Mouse (Mus musculus) forebrain, embryonic 16.5 days (tissue): ENCODE measurements around the gene Dot1l. TPM values are rescaled to one million over a fixed set of nuclear protein-coding genes. Genes with fewer than 3 reads are reported as not detected.
"Not testable (repeated sequence)": the region's sequence is repeated elsewhere in the genome, so short reads cannot be mapped to it uniquely, and the experiment has no call there.

ENCODE experiments used
- ATAC-seq: fragments of 200-750 bp; cut with Nextera tagmentation; 2 replicates; pipeline ENCODE4 v1.8.0; 2017; ENCODE audit warnings: mild to moderate bottlenecking, moderate library complexity
- H3K27ac ChIP-seq: fragments of 300-500 bp; sonication (generic); 2 replicates; pipeline ENCODE4 v1.5.1; 2014; ENCODE audit warnings: low read length, control low read depth
- H3K27me3 ChIP-seq: fragments of 300-500 bp; sonication (generic); replicated peaks from 2 replicates; pipeline ENCODE4 v1.6.1; 2014; ENCODE audit warnings: low read length; ENCODE audit not compliant: control insufficient read depth, insufficient read depth
- H3K36me3 ChIP-seq: fragments of 300-500 bp; sonication (generic); 2 replicates; pipeline ENCODE4 v1.6.1; 2014; ENCODE audit not compliant: control insufficient read depth, insufficient read depth
- H3K4me1 ChIP-seq: fragments of 300-500 bp; sonication (generic); replicated peaks from 2 replicates; pipeline ENCODE4 v1.6.1; 2014; ENCODE audit warnings: low read length; ENCODE audit not compliant: control insufficient read depth, insufficient read depth
- H3K4me2 ChIP-seq: fragments of 300-500 bp; sonication (generic); 2 replicates; pipeline ENCODE4 v1.6.1; 2014; ENCODE audit warnings: mild to moderate bottlenecking, low read length, control low read depth
- H3K4me3 ChIP-seq: fragments of 300-500 bp; sonication (generic); replicated peaks from 2 replicates; pipeline ENCODE4 v1.5.1; 2014; ENCODE audit warnings: mild to moderate bottlenecking, low read length, control low read depth
- H3K9ac ChIP-seq: fragments of 300-500 bp; sonication (generic); replicated peaks from 2 replicates; pipeline ENCODE4 v1.6.1; 2014; ENCODE audit warnings: low read depth, low read length, control low read depth
- H3K9me3 ChIP-seq: fragments of 300-500 bp; sonication (generic); 2 replicates; pipeline ENCODE4 v1.6.1; 2016; ENCODE audit warnings: low read length; ENCODE audit not compliant: control insufficient read depth
- WGBS: fragments of 180-500 bp; shearing (Covaris S2); extraction: QIAGEN DNeasy Blood & Tissue Kit; methylation state at CpG from one replicate; pipeline ENCODE4 v1.1.7; 2014; 5-methylcytosine and 5-hydroxymethylcytosine counted together
- polyA plus RNA-seq: library from polyadenylated mRNA; unstranded; fragments of >200 nt; fragmentation: Nextera tagmentation; extraction: Ambion mirVana; gene quantifications from 2 replicates; pipeline ENCODE4 v1.2.1, GENCODE M21; 2015

The Dot1l gene
- polyA plus RNA-seq, 1 experiment from 2014 or later, result 22.5 TPM

DNA sequence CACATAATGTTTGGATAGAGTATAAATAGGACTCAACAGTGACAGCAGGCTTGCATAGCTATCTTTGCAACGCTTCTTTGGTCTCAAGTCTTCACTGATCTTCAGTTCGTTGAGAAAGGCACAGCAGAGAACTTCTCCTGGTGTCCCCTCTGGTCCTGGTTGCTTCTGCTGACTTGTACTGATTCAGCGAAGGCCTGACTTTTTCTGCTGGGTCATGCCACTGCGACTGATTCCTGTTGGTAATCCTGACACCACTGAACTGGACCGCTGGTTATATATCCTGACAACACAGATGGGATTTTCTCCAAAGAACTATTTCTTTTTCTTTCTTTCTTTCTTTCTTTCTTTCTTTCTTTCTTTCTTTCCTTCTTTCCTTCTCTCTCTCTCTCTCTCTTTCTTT lies 67.5 kb downstream of the Dot1l start:
- H3K9me3 ChIP-seq, result no peaks in the 10 kb centered on the region
- H3K36me3 ChIP-seq, result no peaks in the 10 kb centered on the region
- 90% methylated on average over 5 of the region's 5 CpGs for WGBS
- no peak overlapping the region for H3K4me3 ChIP-seq
- no peaks in the 10 kb centered on the region for H3K27me3 ChIP-seq
- peaks cover 4% of the 10 kb centered on the region for H3K4me1 ChIP-seq
- H3K27ac ChIP-seq, result no peak overlapping the region
- no peak overlapping the region for H3K9ac ChIP-seq
- no peak for ATAC-seq
- no peak overlapping the region for H3K4me2 ChIP-seq

DNA sequence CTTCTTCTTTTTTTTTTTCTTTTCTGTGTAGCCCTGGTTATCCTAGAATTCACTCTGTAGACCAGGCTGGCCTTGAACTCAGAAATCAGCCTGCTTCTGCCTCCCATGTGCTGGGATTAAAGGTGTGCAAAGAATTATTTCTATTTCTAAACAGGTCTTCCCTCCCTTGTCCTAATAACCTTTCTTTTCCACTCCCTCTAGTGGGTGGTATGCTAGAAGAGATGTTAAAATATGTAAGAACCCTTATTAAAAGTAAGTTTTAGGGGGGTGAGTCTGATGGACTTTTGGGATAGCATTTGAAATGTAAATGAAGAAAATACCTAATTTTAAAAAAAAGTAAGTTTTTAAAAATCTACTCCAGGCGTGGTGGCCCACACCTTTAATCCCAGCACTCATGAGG lies 68.3 kb downstream of the Dot1l start:
- H3K36me3 ChIP-seq, result no peaks in the 10 kb centered on the region
- no peaks in the 10 kb centered on the region for H3K27me3 ChIP-seq
- no peaks in the 10 kb centered on the region for H3K9me3 ChIP-seq
- H3K9ac ChIP-seq, result no peak overlapping the region
- 93% methylated on average over 1 of the region's 1 CpGs for WGBS
- no peak overlapping the region for H3K4me3 ChIP-seq
- H3K27ac ChIP-seq, result no peak overlapping the region
- ATAC-seq, result no peak
- no peak overlapping the region for H3K4me2 ChIP-seq
- H3K4me1 ChIP-seq, result peaks cover 12% of the 10 kb centered on the region

DNA sequence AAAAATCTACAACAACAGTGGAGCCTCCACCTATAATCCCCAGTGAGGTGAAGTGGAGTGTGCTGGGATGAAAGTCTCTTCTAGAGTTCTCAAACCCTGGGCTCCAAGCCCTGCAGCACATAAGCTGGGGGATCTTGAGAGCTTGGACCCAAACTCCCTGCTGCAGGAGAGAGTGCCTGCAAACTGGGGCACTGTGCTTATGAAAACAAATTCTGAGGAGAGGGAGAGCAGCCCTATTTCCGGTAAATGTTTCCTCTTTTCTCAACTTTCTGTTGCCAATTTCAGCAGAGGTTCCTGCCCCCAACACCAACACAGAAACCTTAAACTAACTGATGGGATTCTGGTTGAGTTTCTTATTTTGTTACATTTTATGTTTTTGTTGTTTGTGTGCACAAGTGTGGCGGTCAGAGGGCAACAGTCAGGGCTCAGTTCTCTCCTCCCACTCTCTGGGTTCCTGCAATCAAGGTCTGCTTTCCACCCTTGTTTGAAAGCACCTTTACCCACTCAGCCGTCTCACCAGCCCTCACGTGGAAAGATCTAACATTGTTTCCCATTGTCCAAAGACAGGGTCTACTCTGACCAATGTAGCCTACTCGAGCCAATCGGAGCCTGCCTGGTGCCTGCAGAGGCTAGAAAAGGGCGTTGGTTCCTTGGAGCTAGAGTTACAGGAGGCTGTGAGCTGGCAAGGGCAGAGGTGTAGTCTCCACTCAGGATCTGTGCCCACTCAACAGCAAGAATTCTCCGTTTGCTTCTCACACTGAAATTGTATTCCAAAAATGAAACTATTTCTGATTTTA lies 69.0 kb downstream of the Dot1l start:
- Histone ChIP-seq H3K4me2 (no peak overlapping the region), H3K27ac (no peak overlapping the region), H3K9ac (no peak overlapping the region), H3K36me3 (no peaks in the 10 kb centered on the region; the same call in 1 of the 2 replicates), H3K27me3 (no peaks in the 10 kb centered on the region), H3K4me3 (no peak overlapping the region), H3K9me3 (no peaks in the 10 kb centered on the region), H3K4me1 (peaks cover 16% of the 10 kb centered on the region)
- ATAC-seq, result no peak
- WGBS, result 65% methylated on average over 8 of the region's 8 CpGs

DNA sequence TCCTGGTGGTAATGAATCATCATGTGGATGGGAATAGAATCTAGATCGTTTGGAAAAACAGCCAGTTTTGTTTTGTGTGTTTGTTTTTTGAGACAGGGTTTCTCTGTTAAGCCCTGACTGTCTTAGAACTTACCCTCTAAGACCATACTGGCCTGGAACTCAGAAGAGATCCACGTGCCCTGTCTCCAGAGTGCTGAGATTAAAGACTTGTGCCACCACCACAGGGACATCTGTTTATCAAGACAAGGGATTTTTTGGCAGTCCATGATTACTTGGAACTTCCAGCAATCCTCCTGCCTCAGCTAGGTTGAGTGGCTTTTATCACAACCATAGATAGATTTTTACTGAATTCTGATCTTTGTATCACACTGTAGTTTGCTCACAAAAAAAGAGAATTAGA lies 69.8 kb downstream of the Dot1l start:
- 82% methylated on average over 2 of the region's 2 CpGs for WGBS
- no peaks in the 10 kb centered on the region for H3K27me3 ChIP-seq
- peaks cover 23% of the 10 kb centered on the region for H3K4me1 ChIP-seq
- peaks cover 7% of the 10 kb centered on the region for H3K36me3 ChIP-seq
- no peak overlapping the region for H3K27ac ChIP-seq
- no peak overlapping the region for H3K4me2 ChIP-seq
- no peaks in the 10 kb centered on the region for H3K9me3 ChIP-seq
- no peak overlapping the region for H3K9ac ChIP-seq
- H3K4me3 ChIP-seq, result no peak overlapping the region
- ATAC-seq, result no peak

DNA sequence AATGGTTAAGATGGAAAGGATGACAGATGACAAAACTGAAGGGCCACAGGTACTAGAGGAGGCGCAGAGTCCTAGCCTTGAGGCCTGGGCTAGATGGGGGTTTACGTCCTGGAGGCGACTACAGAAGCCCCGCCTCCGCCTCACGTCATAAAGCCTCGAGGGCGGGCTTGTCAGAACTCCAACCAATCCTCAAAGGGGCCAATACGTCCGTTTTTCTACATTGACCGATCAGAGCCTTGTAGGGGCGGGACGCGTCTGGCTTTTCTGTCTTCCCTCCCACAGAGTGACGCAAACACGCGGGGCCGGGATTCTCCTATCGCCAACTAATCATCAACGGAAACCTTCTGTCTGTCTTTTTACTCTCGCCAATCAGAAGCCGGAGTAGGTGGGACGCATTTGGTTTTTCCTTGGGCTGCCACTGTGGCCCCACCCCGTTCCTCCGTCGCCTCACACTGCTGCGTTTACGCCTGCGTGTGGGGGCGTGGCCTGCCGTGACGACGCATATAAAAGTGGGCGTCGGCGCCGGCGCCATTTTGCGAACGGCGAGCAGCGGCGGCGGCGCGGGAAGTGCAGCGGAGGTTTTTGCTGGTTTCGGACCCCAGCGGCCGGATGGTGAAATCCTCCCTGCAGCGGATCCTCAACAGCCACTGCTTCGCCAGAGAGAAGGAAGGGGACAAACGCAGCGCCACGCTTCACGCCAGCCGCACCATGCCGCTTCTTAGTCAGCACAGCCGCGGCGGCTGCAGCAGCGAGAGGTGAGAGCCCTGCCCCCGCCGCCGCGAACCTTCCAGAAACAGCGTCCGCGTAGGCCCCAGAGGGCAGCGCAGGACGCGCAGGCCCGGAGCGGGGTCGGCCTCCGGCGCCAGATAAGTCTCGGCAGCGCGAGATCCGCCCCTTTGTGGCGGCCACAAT lies 71.4 kb downstream of the Dot1l start, which contains the start of gene Oaz1:
Gene Oaz1, plus strand, starts transcription at position 506 of the 912 bp plus-strand sequence.
- Histone ChIP-seq H3K27me3 (no peaks in the 10 kb centered on the region), H3K4me3 (peak within 1 kb of the TSS; percentile 84), H3K4me1 (peaks cover 25% of the 10 kb centered on the region), H3K9me3 (no peaks in the 10 kb centered on the region), H3K27ac (peak within 1 kb of the TSS; percentile 92), H3K9ac (peak within 1 kb of the TSS; percentile 90), H3K36me3 (peaks cover 10% of the 10 kb centered on the region), H3K4me2 (peak within 1 kb of the TSS; percentile 96)
- ATAC-seq, result peak; percentile 98
- under 1% methylated on average over 79 of the region's 82 CpGs for WGBS

DNA sequence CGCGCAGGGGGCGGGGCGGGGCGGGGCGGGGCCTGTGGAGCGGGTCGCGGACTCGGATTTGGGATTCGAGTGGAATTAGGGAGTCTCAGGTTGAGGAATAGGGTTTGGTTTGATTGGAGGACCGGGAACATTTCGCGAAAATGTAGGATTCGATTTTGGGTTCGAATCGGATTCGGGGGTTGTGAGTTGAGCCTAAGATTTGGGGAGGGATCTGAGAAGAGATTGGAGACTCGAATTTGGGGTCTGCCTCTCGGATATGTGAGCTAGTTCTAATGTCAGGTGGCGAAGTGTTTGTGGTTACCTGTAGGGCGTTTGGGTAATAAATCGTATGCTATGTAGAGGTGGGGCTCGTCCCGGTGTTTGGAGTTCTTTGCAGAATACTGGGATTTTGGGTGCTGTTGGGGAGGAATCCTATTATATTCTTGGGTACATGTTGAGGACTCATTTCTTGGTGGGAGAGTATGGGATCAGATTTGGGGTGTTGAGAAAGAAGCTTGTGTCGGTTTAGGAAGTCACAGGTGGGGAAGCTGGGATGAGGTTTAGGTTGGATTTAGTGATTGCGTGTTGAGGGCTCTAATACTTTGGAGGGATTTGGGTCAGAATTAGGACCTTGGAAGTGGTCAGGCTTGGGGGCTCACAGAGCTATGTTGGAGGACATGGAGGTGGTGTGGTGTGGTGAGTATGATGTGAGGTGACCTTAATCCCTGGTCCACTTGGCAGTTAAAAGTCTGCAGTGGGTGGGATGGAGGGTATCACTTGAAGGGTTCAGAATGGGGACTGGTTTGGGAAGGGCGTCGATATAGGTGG lies 72.3 kb downstream of the Dot1l start:
- peak overlapping the region; percentile 84 for H3K4me3 ChIP-seq
- H3K4me1 ChIP-seq, result peaks cover 25% of the 10 kb centered on the region
- H3K4me2 ChIP-seq, result peak overlapping the region; percentile 96
- peaks cover 10% of the 10 kb centered on the region for H3K36me3 ChIP-seq
- 10% methylated on average over 29 of the region's 29 CpGs for whole genome bisulfite sequencing
- ATAC-seq, result no peak
- H3K27me3 ChIP-seq, result no peaks in the 10 kb centered on the region
- H3K27ac ChIP-seq, result peak overlapping the region; percentile 92
- peak overlapping the region; percentile 90 for H3K9ac ChIP-seq
- no peaks in the 10 kb centered on the region for H3K9me3 ChIP-seq

DNA sequence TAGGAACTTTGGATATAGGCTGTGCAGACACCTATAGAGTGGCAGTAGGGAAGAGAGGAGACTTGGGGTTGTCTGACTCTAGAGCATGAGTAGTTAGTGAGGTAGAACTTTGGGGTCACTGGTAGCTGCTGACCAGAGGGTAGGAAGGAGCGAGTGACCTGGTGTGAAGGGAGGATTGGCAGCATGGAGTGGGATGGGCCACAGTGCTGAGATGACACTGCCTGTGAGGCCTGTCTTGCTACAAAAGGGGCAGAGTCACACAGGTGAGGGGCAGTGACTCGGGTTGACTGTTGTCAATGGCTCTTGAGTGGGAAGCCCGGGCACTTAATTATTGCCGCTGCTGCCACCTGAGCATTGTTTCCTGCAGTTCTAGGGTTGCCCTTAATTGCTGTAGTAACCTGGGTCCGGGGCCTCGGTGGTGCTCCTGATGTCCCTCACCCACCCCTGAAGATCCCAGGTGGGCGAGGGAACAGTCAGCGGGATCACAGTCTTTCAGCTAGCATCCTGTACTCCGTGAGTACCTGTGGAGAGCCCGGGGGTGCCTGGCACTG lies 72.9 kb downstream of the Dot1l start:
- no peak overlapping the region for H3K27ac ChIP-seq
- H3K36me3 ChIP-seq, result peaks cover 10% of the 10 kb centered on the region
- ATAC-seq, result no peak
- no peaks in the 10 kb centered on the region for H3K9me3 ChIP-seq
- peak overlapping the region; percentile 84 for H3K4me3 ChIP-seq
- no peaks in the 10 kb centered on the region for H3K27me3 ChIP-seq
- H3K4me2 ChIP-seq, result peak overlapping the region; percentile 96
- WGBS, result 78% methylated on average over 10 of the region's 10 CpGs
- H3K4me1 ChIP-seq, result peaks cover 25% of the 10 kb centered on the region
- H3K9ac ChIP-seq, result peak overlapping the region; percentile 90

DNA sequence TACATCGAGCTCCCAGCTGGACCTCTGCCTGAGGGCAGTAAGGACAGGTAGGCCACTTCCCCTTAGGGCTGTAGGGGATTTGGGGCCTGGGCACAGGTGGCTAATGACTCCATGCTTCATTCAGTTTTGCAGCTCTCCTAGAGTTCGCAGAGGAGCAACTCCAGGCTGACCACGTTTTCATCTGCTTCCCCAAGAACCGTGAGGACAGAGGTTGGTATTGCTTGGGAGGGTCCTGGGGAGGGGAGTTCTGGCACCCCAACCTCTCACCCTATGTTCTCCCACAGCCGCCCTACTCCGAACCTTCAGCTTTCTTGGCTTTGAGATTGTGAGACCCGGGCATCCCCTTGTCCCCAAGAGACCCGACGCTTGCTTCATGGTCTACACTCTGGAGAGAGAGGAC lies 73.6 kb downstream of the Dot1l start:
- H3K4me2 ChIP-seq, result 0 out of 2 replicates have a peak overlapping the region, but pooled peaks have one; percentile 96
- peaks cover 25% of the 10 kb centered on the region for H3K4me1 ChIP-seq
- H3K9me3 ChIP-seq, H3K4me3 ChIP-seq, H3K27ac ChIP-seq, H3K9ac ChIP-seq, ATAC-seq, H3K27me3 ChIP-seq: not testable (repeated sequence)
- peaks cover 10% of the 10 kb centered on the region for H3K36me3 ChIP-seq
- 79% methylated on average over 7 of the region's 9 CpGs for WGBS
